In genomic region chr10:7278820-7279219, GRCm38 (mm10) we compare ENCODE assay signal across 12 mouse cellular contexts.
DNase-seq lines count a peak whose midpoint lies in the region; ATAC-seq and TF ChIP-seq lines count a peak whose summit lies in the region.
"Had no signal": no experiment of that assay in that cellular context is flagged by ENCODE, and none has a peak within 500 bp of the region (broad histone marks: within the 10 kb centered on the region; RNA-seq: fewer than 3 reads in every experiment).

No protein-coding gene starts in this region.

- H3K9me3 ChIP-seq in hindbrain, embryonic 15.5 days, result no peaks in the 10 kb centered on the region
- H3K9me3 ChIP-seq in hindbrain, embryonic 11.5 days (ENCODE audit: control insufficient read depth, low read length), result no peaks in the 10 kb centered on the region
- H3K9me3 ChIP-seq in lung, embryonic 16.5 days (ENCODE audit: control insufficient read depth, low read length), result no peaks in the 10 kb centered on the region
- H3K9me3 ChIP-seq in stomach, embryonic 15.5 days, result no peaks in the 10 kb centered on the region
- H3K9me3 ChIP-seq: hindbrain, embryonic 10.5 days; neural tube, embryonic 13.5 days had no signal

- H3K27me3 ChIP-seq in hindbrain, embryonic 15.5 days, result no peaks in the 10 kb centered on the region
- no peaks in the 10 kb centered on the region for H3K27me3 ChIP-seq in hindbrain, embryonic 11.5 days (ENCODE audit: control insufficient read depth, insufficient read depth, low read length)
- H3K27me3 ChIP-seq in lung, embryonic 16.5 days (ENCODE audit: control insufficient read depth, insufficient read depth, low read depth, low read length), result no peaks in the 10 kb centered on the region
- no peaks in the 10 kb centered on the region for H3K27me3 ChIP-seq in stomach, embryonic 15.5 days (replicated peaks)
- H3K27me3 ChIP-seq: neural tube, embryonic 13.5 days had no signal

- no peak for DNase-seq in hindbrain, embryonic 11.5 days (ENCODE audit: low spot score)
- DNase-seq in lung, postnatal 36 days, result no peak
- DNase-seq in embryo, embryonic 10.5 days (ENCODE audit: low spot score), result no peak
- DNase-seq in liver, result no peak
- DNase-seq: cerebellum, postnatal 14 days; gastrocnemius, postnatal 36 days had no signal

- 45% methylated on average over 5 of the region's 5 CpGs for WGBS in hindbrain, embryonic 15.5 days
- WGBS in hindbrain, embryonic 11.5 days, result 66% methylated on average over 5 of the region's 5 CpGs
- WGBS in lung, embryonic 16.5 days, result 33% methylated on average over 5 of the region's 5 CpGs
- WGBS in stomach, embryonic 15.5 days, result 42% methylated on average over 5 of the region's 5 CpGs

- no peaks in the 10 kb centered on the region for H3K36me3 ChIP-seq in hindbrain, embryonic 15.5 days
- H3K36me3 ChIP-seq in hindbrain, embryonic 11.5 days (ENCODE audit: control insufficient read depth, insufficient read depth, low read length), result no peaks in the 10 kb centered on the region
- no peaks in the 10 kb centered on the region for H3K36me3 ChIP-seq in lung, embryonic 16.5 days (ENCODE audit: control insufficient read depth, insufficient read depth, low read length)
- no peaks in the 10 kb centered on the region for H3K36me3 ChIP-seq in stomach, embryonic 15.5 days
- H3K36me3 ChIP-seq: hindbrain, embryonic 10.5 days; neural tube, embryonic 13.5 days had no signal

- H3K9ac ChIP-seq in hindbrain, embryonic 15.5 days, result no peak overlapping the region
- H3K9ac ChIP-seq in hindbrain, embryonic 11.5 days (ENCODE audit: low read depth, low read length), result no peak overlapping the region
- H3K9ac ChIP-seq in lung, embryonic 16.5 days (ENCODE audit: low read length), result no peak overlapping the region
- no peak overlapping the region for H3K9ac ChIP-seq in stomach, embryonic 15.5 days
- H3K9ac ChIP-seq: neural tube, embryonic 13.5 days had no signal

- no peak for TF ChIP-seq CTCF in embryonic fibroblast, embryonic 13.5 days (IDR thresholded peaks at IDR 0.05; ENCODE audit: borderline replicate concordance, insufficient read depth, low read length)

- H3K4me2 ChIP-seq in hindbrain, embryonic 15.5 days, result no peak overlapping the region
- no peak overlapping the region for H3K4me2 ChIP-seq in hindbrain, embryonic 11.5 days (replicated peaks; ENCODE audit: low read depth, low read length)
- no peak overlapping the region for H3K4me2 ChIP-seq in lung, embryonic 16.5 days (ENCODE audit: low read depth, low read length)
- no peak overlapping the region for H3K4me2 ChIP-seq in stomach, embryonic 15.5 days
- H3K4me2 ChIP-seq: neural tube, embryonic 13.5 days had no signal

- TF ChIP-seq POLR2A in embryonic fibroblast, embryonic 13.5 days (IDR thresholded peaks at IDR 0.05; ENCODE audit: low read depth, low read length), result 0 out of 2 replicates have a peak, but pooled peaks have one; percentile 13

- H3K4me1 ChIP-seq in hindbrain, embryonic 15.5 days (replicated peaks), result no peaks in the 10 kb centered on the region
- H3K4me1 ChIP-seq in hindbrain, embryonic 11.5 days (replicated peaks; ENCODE audit: control insufficient read depth, insufficient read depth, low read length), result no peaks in the 10 kb centered on the region
- 0 out of 2 replicates have a peak, but pooled peaks cover 5% of the 10 kb centered on the region for H3K4me1 ChIP-seq in lung, embryonic 16.5 days (replicated peaks; ENCODE audit: control insufficient read depth, insufficient read depth, low read length)
- peaks cover 8% of the 10 kb centered on the region; the same call in 1 of the 2 replicates for H3K4me1 ChIP-seq in embryonic fibroblast, embryonic 13.5 days (ENCODE audit: control insufficient read depth, insufficient read depth, low read length)
- H3K4me1 ChIP-seq in stomach, embryonic 15.5 days, result no peaks in the 10 kb centered on the region
- H3K4me1 ChIP-seq: hindbrain, embryonic 10.5 days; neural tube, embryonic 13.5 days had no signal

- H3K4me3 ChIP-seq in hindbrain, embryonic 15.5 days, result no peak overlapping the region
- no peak overlapping the region for H3K4me3 ChIP-seq in hindbrain, embryonic 11.5 days (ENCODE audit: low read depth, low read length)
- H3K4me3 ChIP-seq in lung, embryonic 16.5 days (ENCODE audit: low read length), result no peak overlapping the region
- no peak overlapping the region for H3K4me3 ChIP-seq in embryonic fibroblast, embryonic 13.5 days (ENCODE audit: insufficient read depth, low read length)
- H3K4me3 ChIP-seq in stomach, embryonic 15.5 days (replicated peaks), result no peak overlapping the region
- H3K4me3 ChIP-seq: hindbrain, embryonic 10.5 days; neural tube, embryonic 13.5 days had no signal

- H3K27ac ChIP-seq in hindbrain, embryonic 15.5 days (replicated peaks), result no peak overlapping the region
- no peak overlapping the region for H3K27ac ChIP-seq in hindbrain, embryonic 11.5 days (ENCODE audit: low read depth, low read length)
- H3K27ac ChIP-seq in lung, embryonic 16.5 days (ENCODE audit: low read length), result peak overlapping the region; percentile 75
- peak overlapping the region; percentile 99 for H3K27ac ChIP-seq in embryonic fibroblast, embryonic 13.5 days (ENCODE audit: insufficient read depth, low read length)
- peak overlapping the region; percentile 54 for H3K27ac ChIP-seq in stomach, embryonic 15.5 days
- H3K27ac ChIP-seq: hindbrain, embryonic 10.5 days; neural tube, embryonic 13.5 days had no signal

- ATAC-seq in hindbrain, embryonic 15.5 days (ENCODE audit: low FRiP score, low read depth), result peak; percentile 38; the same call in 1 of the 2 replicates
- ATAC-seq in hindbrain, embryonic 11.5 days (ENCODE audit: low FRiP score), result no peak
- ATAC-seq in lung, embryonic 16.5 days (ENCODE audit: low read depth), result peak; percentile 82
- no peak; the same call in 1 of the 2 replicates for ATAC-seq in stomach, embryonic 15.5 days (ENCODE audit: insufficient read depth, low FRiP score, low read depth)

Comparison
In these comparisons a context has a peak if more than half of its experiments do, and no peak if none do; other contexts are left out.
1. ATAC-seq: peak in hindbrain, embryonic 15.5 days (single experiment) and lung, embryonic 16.5 days (single experiment); none in hindbrain, embryonic 11.5 days (single experiment) and stomach, embryonic 15.5 days (single experiment).
2. H3K27ac ChIP-seq: peak in lung, embryonic 16.5 days (single experiment), embryonic fibroblast, embryonic 13.5 days (single experiment) and stomach, embryonic 15.5 days (single experiment); none in hindbrain, embryonic 15.5 days (single experiment) and hindbrain, embryonic 11.5 days (single experiment).